Mouse (Mus musculus): ENCODE measurements around the gene AC124502.3.
"Not testable (repeated sequence)": the region's sequence is repeated elsewhere in the genome, so short reads cannot be mapped to it uniquely, and the experiment has no call there.

The AC124502.3 gene

DNA sequence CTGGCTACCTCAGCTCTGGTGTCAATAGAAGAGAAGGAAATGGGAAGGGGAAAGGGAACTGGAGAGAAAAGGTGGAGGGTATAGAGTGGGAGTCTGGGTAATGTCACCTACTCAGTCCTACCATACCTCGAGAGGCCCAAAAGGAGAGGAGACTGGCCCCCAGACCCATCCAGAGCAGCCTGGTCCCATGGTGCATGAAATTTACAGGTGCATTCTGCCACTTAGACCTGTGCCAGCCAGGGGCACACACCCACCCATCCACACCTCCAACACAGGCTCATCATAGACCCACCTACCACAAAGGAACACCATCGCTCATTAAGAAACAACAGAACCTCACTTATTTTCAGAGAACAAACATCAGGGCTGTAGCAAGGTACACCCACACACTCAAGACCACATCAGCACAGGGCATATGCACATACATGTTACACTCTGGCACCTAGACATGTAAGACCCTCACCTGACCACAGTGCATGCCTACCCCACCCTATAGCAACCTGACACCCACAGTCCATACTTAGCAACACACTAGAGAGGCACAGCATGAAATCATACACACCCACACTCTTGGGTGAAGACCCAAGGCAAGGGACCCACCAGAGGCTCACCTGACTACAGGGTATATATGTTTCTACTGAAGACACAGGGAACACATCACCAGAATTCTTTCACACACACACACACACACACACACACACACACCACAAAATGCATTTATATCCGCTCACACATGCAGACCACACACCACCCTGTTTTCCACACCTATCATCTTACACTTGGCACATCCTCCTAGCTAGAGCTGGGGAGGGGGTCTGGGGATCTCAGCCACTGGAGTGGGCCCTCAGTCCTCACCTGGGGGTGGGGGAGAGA is 45.5 kb downstream of the AC124502.3 start:
- DNase-seq (ENCODE audit: low spot score) = no peak

DNA sequence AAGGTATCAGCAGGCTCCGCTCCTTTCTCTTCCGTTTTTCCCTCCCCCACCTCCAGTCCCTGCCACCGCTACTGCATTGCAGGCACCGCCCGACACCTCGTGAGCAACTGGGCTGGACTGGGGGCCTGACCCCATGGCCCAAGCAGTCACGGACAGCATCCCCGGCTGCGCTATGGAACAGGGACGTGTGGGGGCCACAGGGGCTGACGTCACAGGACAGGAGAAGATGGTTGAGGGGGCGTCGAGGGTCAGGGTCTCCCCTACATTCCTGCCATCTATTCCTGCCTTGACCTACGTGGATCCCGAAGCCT is 46.1 kb downstream of the AC124502.3 start:
- DNase-seq (ENCODE audit: low spot score) = no peak

DNA sequence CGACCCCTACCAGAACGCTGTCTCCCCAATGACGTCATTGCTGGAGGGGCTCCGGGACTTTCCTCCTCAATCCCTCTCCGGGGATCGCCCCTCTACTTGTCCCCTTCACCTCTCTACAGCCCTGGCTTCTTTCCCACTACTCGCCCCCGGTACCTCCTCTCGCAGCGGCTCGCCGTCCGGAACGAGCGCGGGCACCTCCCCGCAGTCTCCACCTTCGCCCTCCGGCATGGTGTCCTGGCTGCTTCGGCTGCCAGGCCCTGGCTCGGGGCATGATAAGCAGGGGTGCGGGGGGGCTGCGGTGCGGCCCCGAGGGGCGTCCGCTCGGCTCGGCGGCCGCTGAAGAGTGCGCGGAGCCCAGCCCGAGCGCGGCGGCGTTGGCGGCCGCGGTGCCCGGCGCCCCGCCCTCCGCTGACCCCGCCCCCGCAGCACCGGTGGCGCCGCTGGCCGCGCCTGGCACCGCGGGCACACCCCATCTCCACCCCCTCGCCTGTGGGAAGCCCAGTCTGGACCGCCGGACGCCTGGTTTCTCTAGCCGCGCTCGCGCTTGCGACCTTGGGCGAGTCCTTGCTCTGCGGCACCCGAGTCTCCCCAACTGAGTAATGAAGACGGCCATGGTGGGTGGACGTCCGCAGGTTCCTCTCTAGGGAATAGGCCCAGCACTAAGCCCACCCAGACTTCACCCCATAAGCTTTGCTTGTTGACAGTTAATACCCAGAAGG is 46.6 kb downstream of the AC124502.3 start, which contains the start of gene Tmem151a:
Gene Tmem151a (minus strand): TSS at position 387 of the 719 bp plus-strand sequence.
- DNase-seq (ENCODE audit: low spot score) = no peak

GRCm38 (mm10) chr19:5086533-5086932 is 47.8 kb downstream of the AC124502.3 start:
- DNase-seq (ENCODE audit: low spot score) = not testable (repeated sequence)

- peak; percentile 100 for DNase-seq (ENCODE audit: low spot score)
Measured at GRCm38 (mm10) chr19:5087884-5088728, 49.4 kb downstream of the AC124502.3 start, which contains the start of gene Yif1a. Yif1a (plus strand) TSS chr19:5088538.

- no peak for DNase-seq (ENCODE audit: low spot score)
Measured at GRCm38 (mm10) chr19:5089324-5089723, 50.6 kb downstream of the AC124502.3 start.

DNA sequence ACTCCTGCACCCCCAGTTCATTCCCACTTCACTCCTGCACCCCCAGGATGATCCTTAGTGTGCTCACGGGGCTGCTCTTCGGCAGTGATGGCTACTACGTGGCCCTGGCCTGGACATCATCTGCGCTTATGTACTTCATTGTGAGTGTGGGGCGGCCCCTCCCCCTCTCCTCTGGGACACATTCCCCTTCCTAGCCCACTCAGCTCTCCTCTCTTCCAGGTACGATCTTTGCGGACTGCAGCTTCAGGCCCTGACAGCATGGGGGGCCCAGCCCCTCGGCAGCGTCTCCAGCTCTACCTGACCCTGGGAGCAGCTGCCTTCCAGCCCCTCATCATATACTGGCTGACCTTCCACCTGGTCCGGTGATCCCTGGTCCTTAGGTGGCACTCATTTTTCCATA is 53.4 kb downstream of the AC124502.3 start:
- no peak for DNase-seq (ENCODE audit: low spot score)

DNA sequence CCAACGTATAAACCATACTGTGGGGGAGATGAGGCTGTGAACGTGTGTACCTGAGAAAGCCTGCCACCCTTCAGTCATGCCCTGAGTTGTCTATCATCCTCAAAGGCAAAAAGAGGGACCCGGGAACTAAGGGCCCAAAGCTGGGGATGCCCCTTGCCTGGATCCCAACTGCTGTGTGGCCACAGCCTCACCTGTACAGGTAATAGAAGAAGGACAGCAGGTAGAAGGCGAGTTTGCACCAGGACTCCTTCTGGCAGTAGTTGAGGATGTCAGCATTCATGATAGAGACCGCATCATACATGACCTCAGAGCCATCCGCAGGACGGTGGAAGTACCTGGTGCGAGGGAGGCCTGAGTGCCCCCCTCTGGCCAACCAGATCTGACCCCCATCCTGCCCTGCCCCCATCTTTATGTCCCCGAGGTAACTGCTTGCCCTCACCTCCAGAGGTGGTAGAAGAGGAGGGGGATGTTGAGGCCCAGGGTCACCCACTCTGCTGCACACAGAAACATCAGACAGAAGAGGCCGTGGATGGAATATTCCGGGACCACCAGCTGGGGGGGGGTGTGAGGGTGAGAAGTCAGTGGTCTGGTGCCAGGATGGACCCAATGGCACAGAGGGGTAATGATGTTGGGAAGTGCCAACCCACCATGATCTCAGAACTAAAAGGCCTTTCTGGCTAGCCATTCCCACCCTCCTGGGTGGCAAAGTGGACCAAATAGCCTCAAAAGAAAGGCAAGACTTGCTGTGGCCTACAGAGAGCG is 55.0 kb downstream of the AC124502.3 start:
- no peak for DNase-seq (ENCODE audit: low spot score)

GRCm38 (mm10) chr19:5094243-5094632 is 55.5 kb downstream of the AC124502.3 start:
- DNase-seq (ENCODE audit: low spot score) = peak; percentile 80

DNA sequence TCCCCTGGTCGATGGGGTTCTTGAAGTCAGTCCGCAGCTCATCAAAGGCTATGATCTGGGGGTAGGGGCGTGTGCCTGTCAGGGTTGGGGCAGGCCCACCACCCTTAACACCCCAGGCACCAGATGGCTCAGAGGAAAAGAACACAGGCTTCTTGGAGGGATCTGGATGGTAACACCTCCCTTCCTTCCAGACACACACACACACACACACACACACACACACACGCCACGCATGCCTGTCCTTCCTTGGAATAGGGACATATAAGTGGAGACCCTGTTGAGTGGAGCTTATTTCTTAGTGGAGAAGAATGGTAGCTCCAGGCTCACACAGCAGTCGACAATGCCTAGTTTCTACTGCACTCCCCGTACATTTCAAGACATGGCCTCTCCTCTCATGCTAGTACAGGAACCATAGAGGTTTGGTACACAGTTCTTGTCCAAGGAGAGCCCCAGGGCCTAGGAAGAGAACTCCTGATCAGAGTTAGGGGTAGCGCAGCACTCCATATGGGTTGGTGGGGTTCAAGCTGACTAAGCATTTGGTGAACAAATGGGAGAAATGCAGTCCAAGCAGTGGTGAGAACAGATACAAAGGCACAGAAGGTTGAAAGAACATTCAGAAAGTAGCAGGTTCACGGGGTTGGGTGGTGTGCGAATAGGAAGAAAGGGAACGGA is 56.2 kb downstream of the AC124502.3 start:
- no peak for DNase-seq (ENCODE audit: low spot score)

GRCm38 (mm10) chr19:5095887-5096474 is 57.3 kb downstream of the AC124502.3 start:
- no peak for DNase-seq (ENCODE audit: low spot score)

DNA sequence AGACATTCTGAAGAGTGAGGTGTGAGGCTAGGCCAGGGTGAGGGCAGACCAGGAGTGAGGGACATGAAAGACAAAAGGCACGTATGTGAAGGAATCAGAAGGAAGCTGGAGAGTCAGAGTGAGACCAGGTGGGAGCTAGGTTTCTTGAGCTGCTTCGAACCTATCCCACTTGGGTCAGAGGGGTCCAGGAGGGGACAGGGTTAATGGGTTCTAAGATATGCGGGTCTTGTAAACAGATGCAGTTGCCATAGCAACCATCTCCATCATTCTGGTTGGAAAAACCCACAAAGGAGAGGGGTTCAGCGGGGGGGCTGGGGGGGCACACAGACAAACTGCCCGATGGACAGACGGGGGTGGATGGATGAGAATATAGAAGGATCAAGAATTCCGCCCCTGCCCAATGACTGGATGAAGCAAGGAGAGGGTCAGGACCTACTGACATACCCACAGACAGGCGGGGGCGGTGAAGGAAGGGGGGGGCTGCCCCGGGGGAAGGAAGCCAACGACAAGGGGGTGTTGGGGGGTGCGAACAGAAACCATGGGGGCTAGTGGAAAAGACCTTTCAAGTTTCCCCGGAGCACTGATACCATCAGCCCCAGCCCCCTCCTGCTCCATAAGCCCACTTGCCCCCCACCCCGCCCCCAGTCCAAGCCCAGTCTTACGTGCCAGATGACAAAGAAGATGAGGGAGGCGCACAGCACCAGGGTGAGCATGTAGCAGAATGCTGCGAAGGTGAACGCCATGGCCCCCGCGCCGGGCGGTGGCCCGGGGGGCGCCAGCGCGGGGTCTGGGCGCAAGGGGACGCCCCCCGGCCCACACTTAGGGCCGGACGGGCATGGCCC is 59.1 kb downstream of the AC124502.3 start:
- DNase-seq (ENCODE audit: low spot score) = no peak

GRCm38 (mm10) chr19:5098363-5099143 is 59.9 kb downstream of the AC124502.3 start, which contains the start of gene Cnih2:
Cnih2 (minus strand) TSS chr19:5098521.
- no peak for DNase-seq (ENCODE audit: low spot score)

Measured in adipocyte (in vitro differentiated cells).